Mouse (Mus musculus) heart, embryonic 13.5 days (tissue): Measurements from ENCODE around the gene Pheta1. TPM values are rescaled to one million over a fixed set of nuclear protein-coding genes. Genes with fewer than 3 reads are reported as not detected.

ENCODE experiments used
- ATAC-seq: fragments of 200-750 bp; cut with Nextera tagmentation; 2 replicates; pipeline ENCODE4 v1.8.0; 2017; ENCODE audit warnings: moderate TSS enrichment; ENCODE audit not compliant: insufficient number of reproducible peaks, low FRiP score, low TSS enrichment; ENCODE audit errors: extremely low read depth
- H3K27ac ChIP-seq: fragments of 300-500 bp; sonication (generic); replicated peaks from 2 replicates; pipeline ENCODE4 v1.5.1; 2015; ENCODE audit warnings: moderate library complexity, mild to moderate bottlenecking, inconsistent platforms
- H3K27me3 ChIP-seq: fragments of 300-500 bp; sonication (generic); replicated peaks from 2 replicates; pipeline ENCODE4 v1.6.1; 2015; ENCODE audit warnings: mild to moderate bottlenecking, inconsistent platforms
- H3K36me3 ChIP-seq: fragments of 300-500 bp; sonication (generic); 2 replicates; pipeline ENCODE4 v1.6.1; 2015; ENCODE audit warnings: mild to moderate bottlenecking, inconsistent platforms
- H3K4me1 ChIP-seq: fragments of 300-500 bp; sonication (generic); 2 replicates; pipeline ENCODE4 v1.6.1; 2015; ENCODE audit warnings: inconsistent platforms
- H3K4me2 ChIP-seq: fragments of 300-500 bp; sonication (generic); 2 replicates; pipeline ENCODE4 v1.6.1; 2015; ENCODE audit warnings: inconsistent platforms, mild to moderate bottlenecking, moderate library complexity
- H3K4me3 ChIP-seq: fragments of 300-500 bp; sonication (generic); 2 replicates; pipeline ENCODE4 v1.5.1; 2015; ENCODE audit warnings: moderate library complexity, mild to moderate bottlenecking, inconsistent platforms
- H3K9ac ChIP-seq: fragments of 300-500 bp; sonication (generic); 2 replicates; pipeline ENCODE4 v1.6.1; 2015; ENCODE audit warnings: inconsistent platforms, mild to moderate bottlenecking, moderate library complexity
- H3K9me3 ChIP-seq: fragments of 300-500 bp; sonication (generic); 2 replicates; pipeline ENCODE4 v1.6.1; 2016; ENCODE audit warnings: inconsistent platforms
- WGBS: fragments of 180-500 bp; shearing (Covaris S2); methylation state at CpG from one replicate; pipeline ENCODE4 v1.1.7; 2015; ENCODE audit warnings: mixed read lengths; 5-methylcytosine and 5-hydroxymethylcytosine counted together
- polyA plus RNA-seq: library from polyadenylated mRNA; unstranded; fragments of >200 nt; fragmentation: Nextera tagmentation; extraction: Ambion mirVana; gene quantifications from 2 replicates; pipeline ENCODE4 v1.2.1, GENCODE M21; 2015

The Pheta1 gene
- polyA plus RNA-seq, 1 experiment from 2014 or later, result 17.2 TPM

DNA sequence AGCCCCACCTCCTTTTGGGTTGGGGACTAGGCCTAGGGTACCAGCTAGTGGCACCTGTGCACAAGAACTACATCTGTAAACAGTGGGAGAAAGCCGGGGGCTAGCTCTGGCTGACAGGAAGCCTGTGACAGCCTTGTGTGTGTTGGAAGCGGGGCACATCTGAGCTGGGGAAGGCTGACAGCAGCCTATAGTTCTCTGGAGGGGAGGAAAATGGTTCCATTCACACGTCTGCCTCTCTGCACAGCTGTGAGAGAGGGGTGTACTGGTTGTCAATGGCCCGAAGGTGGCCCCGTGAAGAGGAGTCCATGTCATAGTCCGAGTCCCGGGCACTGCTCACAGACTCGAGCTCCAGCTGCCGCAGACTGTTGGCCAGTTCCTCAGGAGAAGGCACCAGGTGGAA is 31.2 kb upstream of the Pheta1 start:
- ATAC-seq, result no peak
- 83% methylated on average over 9 of the region's 9 CpGs for WGBS
- H3K9me3 ChIP-seq, result no peaks in the 10 kb centered on the region
- no peaks in the 10 kb centered on the region for H3K27me3 ChIP-seq
- no peak overlapping the region for H3K4me3 ChIP-seq
- H3K4me1 ChIP-seq, result peaks cover 34% of the 10 kb centered on the region
- H3K9ac ChIP-seq, result no peak overlapping the region
- H3K36me3 ChIP-seq, result peaks cover 96% of the 10 kb centered on the region
- H3K4me2 ChIP-seq, result no peak overlapping the region
- H3K27ac ChIP-seq, result no peak overlapping the region

DNA sequence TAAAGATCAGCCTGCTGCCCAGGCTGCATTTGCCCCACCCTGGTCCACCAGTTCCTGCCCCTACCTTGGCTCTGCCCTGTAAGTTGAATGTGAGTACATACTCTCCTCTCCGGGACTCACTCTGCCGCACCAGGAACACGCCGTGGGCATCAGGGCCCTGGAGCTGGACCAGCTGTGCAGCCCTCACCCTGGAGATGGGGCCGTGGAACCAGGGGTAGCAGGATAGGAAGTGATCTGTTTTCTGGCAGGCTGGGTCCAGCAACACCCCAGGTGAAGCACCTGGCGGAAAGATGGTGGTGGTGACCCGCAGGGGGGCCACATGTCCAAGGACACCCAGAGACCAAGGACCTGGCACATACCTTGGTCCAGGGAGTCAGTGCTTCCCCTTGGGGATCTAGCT is 30.4 kb upstream of the Pheta1 start:
- Histone ChIP-seq H3K4me1 (peaks cover 42% of the 10 kb centered on the region), H3K4me2 (no peak overlapping the region), H3K4me3 (no peak overlapping the region), H3K9me3 (no peaks in the 10 kb centered on the region), H3K27ac (no peak overlapping the region), H3K36me3 (peaks cover 96% of the 10 kb centered on the region), H3K27me3 (no peaks in the 10 kb centered on the region), H3K9ac (no peak overlapping the region)
- WGBS, result 90% methylated on average over 7 of the region's 7 CpGs
- no peak for ATAC-seq

DNA sequence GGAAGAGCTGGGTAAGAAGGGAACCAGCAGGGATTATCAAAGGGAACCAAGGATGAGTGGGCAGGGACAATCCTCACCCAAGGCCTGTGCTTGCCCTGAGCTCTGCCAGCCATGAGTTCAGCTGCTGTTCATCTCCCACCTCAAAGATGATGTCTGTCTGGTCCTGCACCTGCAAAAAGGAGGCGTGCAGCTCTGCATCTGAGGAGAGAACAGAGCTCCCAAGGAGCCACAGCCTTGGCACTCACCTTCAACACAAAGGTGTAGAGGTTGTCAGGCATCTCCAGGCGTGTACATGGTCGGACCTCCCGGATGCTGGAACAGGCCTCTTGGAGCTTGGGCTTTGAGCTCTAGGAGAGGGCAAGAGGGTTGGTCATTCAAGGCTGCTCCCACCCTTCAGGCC is 29.9 kb upstream of the Pheta1 start:
- Histone ChIP-seq H3K27me3 (no peaks in the 10 kb centered on the region), H3K36me3 (peaks cover 94% of the 10 kb centered on the region), H3K4me2 (no peak overlapping the region), H3K27ac (no peak overlapping the region), H3K9me3 (no peaks in the 10 kb centered on the region), H3K4me3 (no peak overlapping the region), H3K9ac (no peak overlapping the region), H3K4me1 (peaks cover 46% of the 10 kb centered on the region)
- WGBS, result 88% methylated on average over 4 of the region's 4 CpGs
- ATAC-seq, result no peak

DNA sequence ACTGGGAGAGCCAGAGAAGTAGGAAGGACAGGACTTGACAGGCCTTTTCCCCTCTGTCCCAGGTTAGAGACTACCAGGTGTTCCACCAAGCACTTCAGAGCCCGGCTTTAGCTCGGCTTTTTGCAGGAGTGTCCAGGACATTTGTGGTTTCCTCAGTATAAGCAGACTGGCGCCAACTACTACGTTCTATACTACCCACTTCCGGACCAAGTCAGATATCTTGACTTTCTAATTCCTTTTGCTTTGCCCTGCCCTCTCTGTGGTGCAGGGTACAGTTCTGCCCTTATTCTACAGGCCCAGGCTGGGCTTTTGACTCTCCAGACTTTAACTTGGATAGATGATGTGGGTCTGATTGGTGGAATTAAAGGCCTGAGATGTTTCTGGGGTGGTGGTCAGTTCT is 29.2 kb upstream of the Pheta1 start:
- Histone ChIP-seq H3K4me2 (no peak overlapping the region), H3K9me3 (no peaks in the 10 kb centered on the region), H3K27me3 (no peaks in the 10 kb centered on the region), H3K36me3 (peaks cover 93% of the 10 kb centered on the region), H3K4me1 (peaks cover 53% of the 10 kb centered on the region), H3K27ac (peak overlapping the region; percentile 21), H3K9ac (no peak overlapping the region), H3K4me3 (no peak overlapping the region)
- 81% methylated on average over 5 of the region's 5 CpGs for WGBS
- no peak for ATAC-seq

DNA sequence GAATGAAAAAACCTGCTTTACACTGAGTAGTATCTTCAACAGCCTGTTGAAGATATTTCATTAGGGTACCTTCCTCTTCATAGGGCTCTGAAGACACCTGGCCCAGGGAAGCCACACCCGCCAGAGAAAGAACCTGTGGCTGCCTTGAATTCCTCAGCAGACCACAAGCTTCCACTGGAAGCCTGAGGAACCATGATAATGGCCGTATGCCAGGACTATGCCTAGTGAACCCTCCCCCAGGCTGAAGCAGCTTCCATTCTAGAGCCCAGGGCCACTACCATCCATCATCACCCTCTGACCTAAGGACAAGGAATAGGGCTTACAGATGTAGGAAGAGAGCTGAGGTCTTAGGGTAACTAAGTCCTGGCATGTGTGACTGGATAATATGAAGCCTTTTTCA is 28.6 kb upstream of the Pheta1 start:
- Histone ChIP-seq H3K9ac (no peak overlapping the region), H3K36me3 (peaks cover 92% of the 10 kb centered on the region), H3K4me2 (no peak overlapping the region), H3K4me1 (peaks cover 56% of the 10 kb centered on the region), H3K9me3 (no peaks in the 10 kb centered on the region), H3K27me3 (no peaks in the 10 kb centered on the region), H3K4me3 (no peak overlapping the region), H3K27ac (peak overlapping the region; percentile 21; the same call in 1 of the 2 replicates)
- ATAC-seq, result no peak
- WGBS, result 49% methylated on average over 2 of the region's 2 CpGs

DNA sequence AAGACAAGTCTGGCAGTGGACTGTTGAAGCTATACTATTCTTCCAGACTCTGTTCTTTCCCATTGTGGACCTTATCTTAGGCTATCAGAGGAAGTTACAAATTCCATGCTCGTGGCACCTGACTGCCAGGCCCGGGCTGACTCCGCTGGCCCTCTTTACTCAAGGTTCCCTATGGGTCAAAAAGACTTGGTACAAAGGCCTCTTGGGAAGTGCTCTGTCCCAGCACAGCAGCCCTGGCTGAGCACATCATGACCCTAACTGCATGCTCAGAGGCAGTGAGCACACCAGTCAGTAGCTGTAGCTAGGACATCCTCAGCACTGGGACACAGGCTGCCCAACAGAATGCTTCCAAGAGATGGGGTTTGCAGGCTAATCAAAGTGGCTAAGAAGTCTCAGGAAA is 28.1 kb upstream of the Pheta1 start:
- H3K36me3 ChIP-seq, result peaks cover 92% of the 10 kb centered on the region

DNA sequence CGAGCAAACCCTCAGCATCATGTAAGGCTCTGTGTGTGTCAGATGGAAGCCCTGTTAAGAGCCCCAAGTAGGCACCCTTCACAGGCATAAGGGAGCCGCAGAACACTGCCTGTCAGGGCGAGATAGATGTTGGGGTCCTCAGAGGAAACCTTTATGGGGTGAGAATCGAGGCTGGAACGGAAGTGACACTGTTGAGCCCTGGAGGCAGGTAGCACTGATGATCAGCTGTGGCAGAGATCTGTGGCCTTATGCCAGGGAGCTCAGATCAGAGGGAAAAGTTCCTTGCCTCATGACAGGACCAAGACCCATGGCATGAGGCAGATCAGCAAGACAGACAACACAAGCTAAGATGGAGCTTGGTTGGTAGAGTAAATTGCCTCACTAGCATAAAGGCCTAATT is 27.7 kb upstream of the Pheta1 start:
- Histone ChIP-seq H3K27ac (0 out of 2 replicates have a peak overlapping the region, but pooled peaks have one; percentile 26), H3K4me3 (no peak overlapping the region), H3K27me3 (no peaks in the 10 kb centered on the region)

More for the DNA sequence above, 28.1 kb upstream of the Pheta1 start:
- no peak for ATAC-seq
- no peak overlapping the region for H3K9ac ChIP-seq
- H3K4me3 ChIP-seq, result no peak overlapping the region
- no peak overlapping the region for H3K4me2 ChIP-seq
- WGBS, result 43% methylated on average over 3 of the region's 3 CpGs
- H3K4me1 ChIP-seq, result peaks cover 56% of the 10 kb centered on the region
- 0 out of 2 replicates have a peak overlapping the region, but pooled peaks have one; percentile 26 for H3K27ac ChIP-seq
- no peaks in the 10 kb centered on the region for H3K27me3 ChIP-seq
- H3K9me3 ChIP-seq, result no peaks in the 10 kb centered on the region

DNA sequence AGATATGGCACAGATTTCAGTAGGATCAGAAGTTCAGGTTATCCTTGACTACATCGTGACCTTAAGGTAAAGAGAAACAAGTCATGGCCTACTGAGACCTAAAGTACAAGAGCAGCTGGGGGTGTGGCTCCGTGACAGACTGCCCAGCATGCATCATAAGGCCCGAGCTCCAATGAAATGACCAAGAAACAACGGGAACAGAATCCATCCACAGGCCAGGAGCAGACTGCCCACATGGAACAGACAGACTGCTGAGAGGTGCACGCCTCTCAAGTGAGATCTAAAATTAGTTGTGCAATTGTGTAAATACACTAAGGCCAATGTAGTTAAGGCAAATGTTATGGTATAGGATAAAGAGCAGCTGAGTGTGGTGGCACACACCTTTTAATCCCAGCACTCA is 27.2 kb upstream of the Pheta1 start:
- no peak for ATAC-seq
- WGBS, result 69% methylated on average over 5 of the region's 5 CpGs
- H3K36me3 ChIP-seq, result peaks cover 92% of the 10 kb centered on the region
- no peak overlapping the region for H3K4me2 ChIP-seq
- H3K27me3 ChIP-seq, result no peaks in the 10 kb centered on the region
- peaks cover 56% of the 10 kb centered on the region for H3K4me1 ChIP-seq
- H3K9me3 ChIP-seq, result no peaks in the 10 kb centered on the region
- H3K9ac ChIP-seq, result no peak overlapping the region
- no peak overlapping the region for H3K4me3 ChIP-seq
- no peak overlapping the region for H3K27ac ChIP-seq

More for the DNA sequence above, 27.7 kb upstream of the Pheta1 start:
- no peaks in the 10 kb centered on the region for H3K9me3 ChIP-seq
- no peak overlapping the region for H3K9ac ChIP-seq
- peaks cover 56% of the 10 kb centered on the region for H3K4me1 ChIP-seq
- H3K36me3 ChIP-seq, result peaks cover 92% of the 10 kb centered on the region
- WGBS, result 76% methylated on average over 5 of the region's 5 CpGs
- H3K4me2 ChIP-seq, result no peak overlapping the region
- no peak for ATAC-seq

DNA sequence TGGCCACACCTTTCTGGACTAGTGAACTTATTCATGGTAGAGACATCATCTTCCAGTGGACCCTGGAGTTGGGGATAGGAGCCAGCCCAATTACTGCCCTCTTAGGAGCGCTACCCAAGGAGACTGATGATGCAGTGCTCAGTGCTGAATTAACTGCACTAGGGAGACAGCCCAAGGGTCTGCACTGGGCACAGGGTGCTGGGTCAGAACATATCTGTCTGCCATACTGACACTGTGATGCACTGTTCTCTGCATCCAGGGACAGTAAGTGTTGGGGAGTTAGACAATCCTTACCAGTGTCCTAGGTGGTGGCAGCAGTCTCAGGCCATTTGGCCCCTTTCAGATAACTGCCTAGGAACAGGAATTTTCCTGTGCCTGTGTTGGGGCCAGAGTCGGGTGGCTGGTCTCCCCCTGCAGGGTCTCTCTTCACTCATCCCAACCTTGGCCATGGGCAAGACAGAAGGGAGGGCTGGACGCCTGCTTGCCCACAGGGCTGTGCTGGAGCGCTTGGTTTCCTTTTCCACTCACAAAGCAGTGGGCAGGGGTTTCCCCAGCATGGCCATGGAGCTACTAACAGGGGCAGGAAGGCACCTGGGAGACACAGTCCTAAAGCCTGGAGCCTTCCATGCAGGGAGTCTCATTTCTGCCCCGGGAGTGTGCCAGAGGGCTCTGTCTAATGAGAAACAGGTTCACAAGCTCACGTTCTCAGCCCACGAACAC is 25.8 kb upstream of the Pheta1 start:
- peaks cover 92% of the 10 kb centered on the region for H3K36me3 ChIP-seq
- no peaks in the 10 kb centered on the region for H3K9me3 ChIP-seq
- 0 out of 2 replicates have a peak, but pooled peaks cover 2% of the 10 kb centered on the region for H3K27me3 ChIP-seq
- H3K4me1 ChIP-seq, result peaks cover 57% of the 10 kb centered on the region
- H3K27ac ChIP-seq, result 0 out of 2 replicates have a peak overlapping the region, but pooled peaks have one; percentile 77
- no peak for ATAC-seq
- no peak overlapping the region for H3K4me3 ChIP-seq
- H3K4me2 ChIP-seq, result no peak overlapping the region
- H3K9ac ChIP-seq, result 0 out of 2 replicates have a peak overlapping the region, but pooled peaks have one; percentile 9
- WGBS, result 67% methylated on average over 7 of the region's 7 CpGs

DNA sequence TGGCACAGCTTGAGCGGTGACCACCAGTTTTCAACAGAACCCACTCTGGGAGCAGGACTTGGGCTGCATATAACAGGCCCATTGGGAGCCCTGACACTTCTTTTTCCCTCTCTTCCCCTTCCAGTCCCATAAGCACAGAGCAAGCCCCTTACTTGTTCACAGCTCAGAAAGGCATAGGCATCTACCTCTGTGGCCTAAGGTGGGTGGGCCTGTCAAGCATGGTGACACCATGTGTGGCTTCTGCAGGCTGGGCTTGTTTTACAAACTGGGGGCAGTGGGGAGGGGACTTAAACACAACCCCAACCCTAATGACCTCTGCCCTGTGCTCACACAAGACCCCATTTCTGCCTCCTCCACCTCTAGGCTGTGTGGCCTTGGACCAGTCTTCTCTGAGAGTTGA is 25.1 kb upstream of the Pheta1 start:
- no peak overlapping the region for H3K4me2 ChIP-seq
- no peak overlapping the region for H3K9ac ChIP-seq
- ATAC-seq, result no peak
- peaks cover 64% of the 10 kb centered on the region for H3K4me1 ChIP-seq
- peak overlapping the region; percentile 77 for H3K27ac ChIP-seq
- 86% methylated on average over 1 of the region's 1 CpGs for WGBS
- 0 out of 2 replicates have a peak, but pooled peaks cover 9% of the 10 kb centered on the region for H3K27me3 ChIP-seq
- H3K4me3 ChIP-seq, result no peak overlapping the region
- peaks cover 92% of the 10 kb centered on the region for H3K36me3 ChIP-seq
- H3K9me3 ChIP-seq, result no peaks in the 10 kb centered on the region

DNA sequence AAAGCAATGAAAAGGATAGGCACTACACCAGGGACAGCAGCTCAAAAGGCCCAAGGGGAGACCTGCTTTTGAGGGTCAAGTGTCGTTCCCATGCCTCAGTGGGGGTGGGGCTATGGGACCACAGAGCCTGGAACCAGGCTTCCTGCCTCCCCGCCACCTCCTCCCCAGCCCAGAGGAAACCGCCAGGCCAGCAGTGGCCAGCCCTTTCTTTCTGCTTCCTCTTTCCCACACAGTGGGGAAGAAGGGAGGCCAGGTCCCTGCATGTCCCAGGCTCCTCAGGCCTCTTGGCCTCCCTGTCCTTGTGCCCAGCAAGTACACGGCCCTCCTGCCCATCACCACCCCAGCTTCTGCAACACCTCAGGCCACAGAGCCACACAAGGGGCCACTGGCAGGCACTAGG is 24.7 kb upstream of the Pheta1 start:
- peaks cover 92% of the 10 kb centered on the region for H3K36me3 ChIP-seq
- no peak overlapping the region for H3K4me3 ChIP-seq
- peak overlapping the region; percentile 77 for H3K27ac ChIP-seq
- H3K9ac ChIP-seq, result peak overlapping the region; percentile 50
- ATAC-seq, result no peak
- 0 out of 2 replicates have a peak, but pooled peaks cover 11% of the 10 kb centered on the region for H3K27me3 ChIP-seq
- no peaks in the 10 kb centered on the region for H3K9me3 ChIP-seq
- no peak overlapping the region for H3K4me2 ChIP-seq
- H3K4me1 ChIP-seq, result peaks cover 66% of the 10 kb centered on the region
- WGBS, result 57% methylated on average over 4 of the region's 4 CpGs

DNA sequence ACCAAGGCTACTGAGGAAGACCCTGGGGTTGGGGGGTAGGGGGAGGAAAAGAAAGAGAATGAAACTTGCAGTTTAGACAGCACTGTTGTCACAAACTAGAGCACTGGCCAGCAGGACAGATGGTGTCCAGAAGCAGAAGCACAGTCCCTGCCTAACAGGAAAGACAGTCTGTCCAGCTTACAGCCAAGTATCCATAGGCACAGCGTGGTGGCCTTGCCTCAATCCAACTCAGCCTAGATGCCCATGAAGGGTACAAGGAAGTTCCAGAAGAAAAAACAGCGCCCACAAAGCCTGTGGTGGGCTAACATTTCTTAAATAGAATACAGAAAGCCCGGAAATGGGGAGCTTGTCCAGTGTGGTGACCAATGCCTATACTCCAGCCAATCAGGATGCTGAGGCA is 23.2 kb upstream of the Pheta1 start:
- H3K4me1 ChIP-seq, result peaks cover 57% of the 10 kb centered on the region
- H3K9me3 ChIP-seq, result no peaks in the 10 kb centered on the region
- no peak overlapping the region for H3K4me3 ChIP-seq
- WGBS, result 86% methylated on average over 3 of the region's 3 CpGs
- H3K27ac ChIP-seq, result 0 out of 2 replicates have a peak overlapping the region, but pooled peaks have one; percentile 15
- no peak overlapping the region for H3K4me2 ChIP-seq
- no peak overlapping the region for H3K9ac ChIP-seq
- peaks cover 79% of the 10 kb centered on the region for H3K36me3 ChIP-seq
- H3K27me3 ChIP-seq, result peaks cover 22% of the 10 kb centered on the region
- ATAC-seq, result no peak
